Mouse (Mus musculus): ENCODE measurements around the gene Sgk1. TPM values are rescaled to one million over a fixed set of nuclear protein-coding genes. Genes with fewer than 3 reads are reported as not detected.
"Not testable (repeated sequence)": the region's sequence is repeated elsewhere in the genome, so short reads cannot be mapped to it uniquely, and the experiment has no call there.

Sgk1 gene
- polyA plus RNA-seq, 1 experiment from 2014 or later = 22.2 TPM

DNA sequence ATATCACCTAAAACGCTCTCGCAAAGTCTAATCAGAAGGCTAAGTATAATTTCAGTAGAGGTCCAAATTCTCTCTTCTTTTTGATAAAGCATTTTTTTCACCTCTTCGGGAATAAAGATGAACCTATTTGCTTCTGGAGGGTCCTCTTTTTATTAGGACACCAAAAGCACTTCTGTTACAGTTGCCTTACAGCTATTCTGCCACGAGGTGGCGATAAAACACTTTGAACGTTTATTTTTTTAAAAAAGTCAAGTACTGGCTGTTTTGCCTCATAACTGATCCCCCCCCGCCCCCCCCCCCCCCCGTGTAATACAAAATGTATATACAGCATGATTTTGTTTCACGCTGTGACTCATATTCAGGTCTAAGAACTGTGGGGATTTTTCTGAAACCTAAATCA lies 152.3 kb downstream of the Sgk1 start:
- no peaks in the 10 kb centered on the region for H3K4me1 ChIP-seq (ENCODE audit: control insufficient read depth, insufficient read depth, low read length)
- no peak overlapping the region for H3K27ac ChIP-seq (ENCODE audit: low read depth, low read length)
- 9% methylated on average over 9 of the region's 9 CpGs for WGBS (ENCODE audit: insufficient replicate concordance)
- ATAC-seq (replicated peaks; ENCODE audit: insufficient number of reproducible peaks, low FRiP score, low TSS enrichment) = no peak
- no peaks in the 10 kb centered on the region for H3K36me3 ChIP-seq (ENCODE audit: control insufficient read depth, insufficient read depth, low read length)
- H3K9ac ChIP-seq (ENCODE audit: low read depth, low read length) = no peak overlapping the region
- no peak overlapping the region for H3K4me2 ChIP-seq
- H3K27me3 ChIP-seq (ENCODE audit: control insufficient read depth, insufficient read depth, low read length) = no peaks in the 10 kb centered on the region
- 0 out of 2 replicates have a peak, but pooled peaks cover 3% of the 10 kb centered on the region for H3K9me3 ChIP-seq (replicated peaks; ENCODE audit: control insufficient read depth, low read length)
- no peak overlapping the region for H3K4me3 ChIP-seq (ENCODE audit: low read depth, low read length)

DNA sequence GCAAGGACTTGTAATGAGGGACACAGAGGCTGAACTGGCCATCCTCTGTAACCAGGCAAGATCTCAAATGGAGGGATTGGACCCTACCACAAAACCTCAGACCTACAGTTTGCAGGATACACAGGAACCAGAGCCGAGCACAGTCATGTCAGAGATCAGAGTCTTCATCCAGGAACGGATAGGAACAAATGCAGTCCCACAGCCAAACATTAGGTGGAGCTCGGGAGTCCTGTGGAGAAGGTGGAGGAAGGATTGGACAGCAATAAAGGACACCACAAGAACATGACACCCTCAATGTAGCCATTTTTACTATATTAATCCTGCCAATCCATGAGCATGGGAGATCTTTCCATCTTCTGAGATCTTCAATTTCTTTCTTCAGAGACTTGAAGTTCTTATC lies 154.3 kb downstream of the Sgk1 start:
- not testable (repeated sequence) for H3K4me2 ChIP-seq; H3K27ac ChIP-seq (ENCODE audit: low read depth, low read length); H3K4me3 ChIP-seq (ENCODE audit: low read depth, low read length); H3K36me3 ChIP-seq (ENCODE audit: control insufficient read depth, insufficient read depth, low read length); ATAC-seq (replicated peaks; ENCODE audit: insufficient number of reproducible peaks, low FRiP score, low TSS enrichment); H3K9me3 ChIP-seq (replicated peaks; ENCODE audit: control insufficient read depth, low read length); H3K9ac ChIP-seq (ENCODE audit: low read depth, low read length); H3K4me1 ChIP-seq (ENCODE audit: control insufficient read depth, insufficient read depth, low read length); H3K27me3 ChIP-seq (ENCODE audit: control insufficient read depth, insufficient read depth, low read length)
- WGBS (ENCODE audit: insufficient replicate concordance) = 9% methylated on average over 3 of the region's 3 CpGs

Other genes with a start within 250 kb of the Sgk1 start
- not detected in 2 replicates for gene 4930444G20Rik, start 185.9 kb downstream of the Sgk1 start, polyA plus RNA-seq (2014; fragmentation: Nextera tagmentation; extraction: Ambion mirVana)